Mouse (Mus musculus) spleen, postnatal 36 days (tissue): ENCODE data around the gene Sympk.

Experiments used
- DNase-seq, 2 experiments: peaks; one replicate each; pipeline ENCODE4 v3.0.0; 2022; ENCODE audit warnings: low spot score in 2 of 2, mixed read lengths in 1 of 2

Sympk gene

DNA sequence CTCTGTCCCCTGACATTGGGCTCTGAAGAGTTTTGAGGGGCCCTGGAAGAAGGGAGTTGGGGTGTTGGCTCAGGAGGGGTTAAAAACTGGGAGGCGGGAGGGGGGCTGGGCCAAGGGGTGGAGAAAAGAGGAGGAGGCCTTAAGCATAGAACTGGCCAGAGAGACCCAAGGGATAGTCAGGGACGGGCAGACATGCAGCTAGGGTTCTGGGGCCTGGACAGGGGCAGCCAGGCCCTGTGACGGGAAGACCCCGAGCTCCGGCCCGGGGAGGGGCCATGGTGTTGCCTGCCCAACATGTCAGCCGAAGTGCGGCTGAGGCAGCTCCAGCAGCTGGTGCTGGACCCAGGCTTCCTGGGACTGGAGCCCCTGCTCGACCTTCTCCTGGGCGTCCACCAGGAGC is 59.5 kb downstream of the Sympk start, which contains the start of gene Dmpk:
TSS of gene Dmpk (plus strand) at position 149 of the 400 bp plus-strand sequence.
- no peak for DNase-seq

DNA sequence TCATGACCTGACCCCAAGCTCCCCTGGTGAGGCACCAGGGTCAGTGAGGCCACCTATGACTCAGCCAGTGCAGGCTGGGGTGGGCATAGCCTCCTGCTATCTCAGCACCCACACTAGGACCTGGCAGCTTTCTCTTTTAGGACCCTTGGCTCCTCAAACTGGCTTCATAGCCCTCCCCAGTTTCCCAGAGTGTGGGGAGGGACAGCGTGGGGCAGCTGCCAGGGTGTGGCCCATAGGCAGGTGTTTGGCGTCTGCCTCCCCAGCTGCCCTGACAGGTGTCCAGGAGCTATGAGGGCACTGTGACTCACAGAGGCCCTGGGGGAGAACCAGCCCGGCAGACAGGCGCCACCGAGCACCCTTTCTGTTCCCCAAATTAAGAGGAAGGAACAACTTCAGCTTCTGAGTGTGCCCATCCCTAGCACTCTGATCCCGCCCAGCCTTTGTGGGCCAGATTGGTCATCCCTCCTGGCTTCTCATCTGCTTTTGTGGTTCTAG is 60.1 kb downstream of the Sympk start:
- peak; percentile 81 to 85 for DNase-seq

DNA sequence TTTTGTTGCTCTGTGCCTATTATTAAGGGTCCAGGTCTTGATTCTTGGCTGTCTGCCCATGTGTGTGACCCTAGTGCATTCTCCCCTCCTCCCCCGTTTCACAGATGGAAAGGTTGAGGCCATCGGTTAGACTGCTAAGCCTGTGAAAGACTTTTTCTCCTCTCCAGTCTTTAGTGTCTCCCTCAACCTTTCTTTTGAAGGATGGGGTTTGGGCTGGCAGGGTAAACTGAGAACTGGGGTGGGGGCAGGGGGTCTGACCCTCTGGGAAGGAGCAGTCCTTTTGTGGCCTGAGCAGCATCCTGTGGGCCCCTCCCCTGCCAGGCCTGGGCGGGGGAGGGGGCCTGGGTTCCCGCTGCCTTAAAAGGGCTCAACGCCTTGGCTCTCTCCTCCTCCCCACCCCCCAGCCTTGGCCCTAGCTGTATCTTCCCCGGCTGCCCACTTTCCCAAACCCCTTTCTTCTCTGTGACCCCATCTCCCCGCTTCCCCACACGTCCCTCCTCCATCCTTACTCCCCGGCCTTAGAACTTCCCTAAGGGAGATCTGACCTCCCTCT is 60.8 kb downstream of the Sympk start:
- no peak for DNase-seq

DNA sequence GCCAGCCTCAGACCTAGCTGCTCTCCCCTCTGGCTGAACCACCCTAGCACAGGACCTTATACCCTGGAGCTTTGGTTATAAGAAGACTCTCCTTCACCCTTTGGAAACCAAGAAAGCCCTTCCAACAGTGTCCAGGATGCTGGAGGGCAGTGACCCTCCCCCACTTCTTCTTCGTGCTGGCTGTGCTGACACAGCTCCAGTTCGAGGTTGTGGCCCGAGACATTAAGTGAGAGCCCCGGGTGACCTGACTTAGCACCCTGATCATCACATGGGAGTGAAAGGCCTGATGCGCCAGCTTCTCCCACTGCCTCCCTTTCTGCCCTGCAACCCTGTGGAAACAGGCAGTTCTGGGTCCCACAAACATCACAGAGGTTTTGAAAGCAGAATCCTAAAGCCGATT is 61.3 kb downstream of the Sympk start:
- no peak for DNase-seq

DNA sequence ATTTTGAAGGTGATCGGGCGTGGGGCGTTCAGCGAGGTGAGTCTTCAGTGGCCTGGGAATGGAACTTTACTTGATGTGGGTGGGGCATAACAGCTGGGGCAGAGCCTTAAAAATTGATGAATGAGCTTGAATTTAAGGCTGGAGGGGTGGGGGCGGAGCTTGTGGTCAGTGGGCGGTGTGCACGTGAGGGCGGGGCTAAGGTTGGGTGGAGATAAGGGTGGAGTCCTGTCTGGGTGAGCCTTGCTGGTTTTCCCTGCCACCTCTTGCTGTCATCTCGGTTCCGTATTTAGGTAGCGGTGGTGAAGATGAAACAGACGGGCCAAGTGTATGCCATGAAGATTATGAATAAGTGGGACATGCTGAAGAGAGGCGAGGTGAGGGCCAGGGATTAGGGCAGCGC is 61.9 kb downstream of the Sympk start:
- peak; percentile 73 to 75 for DNase-seq

DNA sequence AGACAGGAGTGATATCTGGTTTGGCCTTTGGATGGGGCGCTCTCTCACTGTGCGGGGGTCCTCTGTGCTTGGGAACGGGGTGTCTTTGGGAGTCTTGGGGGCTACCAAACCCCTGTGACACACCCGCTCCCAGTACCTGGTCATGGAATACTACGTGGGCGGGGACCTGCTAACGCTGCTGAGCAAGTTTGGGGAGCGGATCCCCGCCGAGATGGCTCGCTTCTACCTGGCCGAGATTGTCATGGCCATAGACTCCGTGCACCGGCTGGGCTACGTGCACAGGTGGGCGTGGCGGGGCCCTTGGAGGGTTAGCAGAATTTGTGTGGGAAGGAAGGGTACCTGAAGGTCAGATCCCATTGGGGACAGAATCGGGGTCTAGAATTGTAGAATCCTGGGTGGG is 62.6 kb downstream of the Sympk start:
- no peak for DNase-seq

DNA sequence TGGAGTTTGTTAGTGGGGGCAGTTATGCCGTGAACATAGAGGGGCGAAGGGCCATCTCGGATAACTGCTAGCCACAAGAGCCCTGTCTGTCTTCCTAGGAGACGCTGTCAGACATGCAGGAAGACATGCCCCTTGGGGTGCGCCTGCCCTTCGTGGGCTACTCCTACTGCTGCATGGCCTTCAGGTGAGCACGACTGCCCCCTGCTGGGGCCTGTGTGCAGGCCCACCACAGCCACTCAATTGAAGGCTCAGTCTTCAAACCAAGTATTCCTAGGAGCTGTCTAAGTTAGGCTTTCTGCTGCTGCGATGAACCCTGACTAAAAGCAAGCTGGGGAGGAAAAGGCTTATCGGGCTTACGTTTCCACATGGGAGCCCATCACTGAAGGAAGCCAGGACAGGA is 64.6 kb downstream of the Sympk start:
- peak; percentile 57 to 70 for DNase-seq

DNA sequence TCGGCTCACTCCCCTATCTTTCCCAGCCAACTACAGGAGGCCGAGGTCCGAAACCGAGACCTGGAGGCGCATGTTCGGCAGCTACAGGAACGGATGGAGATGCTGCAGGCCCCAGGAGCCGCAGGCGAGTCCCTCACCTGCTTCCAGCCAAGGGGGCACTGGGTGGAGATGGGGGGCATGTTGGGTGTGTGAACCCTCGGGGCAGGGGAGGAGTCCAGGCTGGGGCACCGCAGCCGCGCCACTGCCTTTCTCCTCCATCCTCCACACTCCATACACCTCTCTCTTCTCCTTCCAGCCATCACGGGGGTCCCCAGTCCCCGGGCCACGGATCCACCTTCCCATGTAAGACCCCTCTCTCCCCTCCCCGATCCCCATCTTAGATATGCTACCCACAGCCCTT is 67.7 kb downstream of the Sympk start:
- no peak for DNase-seq

DNA sequence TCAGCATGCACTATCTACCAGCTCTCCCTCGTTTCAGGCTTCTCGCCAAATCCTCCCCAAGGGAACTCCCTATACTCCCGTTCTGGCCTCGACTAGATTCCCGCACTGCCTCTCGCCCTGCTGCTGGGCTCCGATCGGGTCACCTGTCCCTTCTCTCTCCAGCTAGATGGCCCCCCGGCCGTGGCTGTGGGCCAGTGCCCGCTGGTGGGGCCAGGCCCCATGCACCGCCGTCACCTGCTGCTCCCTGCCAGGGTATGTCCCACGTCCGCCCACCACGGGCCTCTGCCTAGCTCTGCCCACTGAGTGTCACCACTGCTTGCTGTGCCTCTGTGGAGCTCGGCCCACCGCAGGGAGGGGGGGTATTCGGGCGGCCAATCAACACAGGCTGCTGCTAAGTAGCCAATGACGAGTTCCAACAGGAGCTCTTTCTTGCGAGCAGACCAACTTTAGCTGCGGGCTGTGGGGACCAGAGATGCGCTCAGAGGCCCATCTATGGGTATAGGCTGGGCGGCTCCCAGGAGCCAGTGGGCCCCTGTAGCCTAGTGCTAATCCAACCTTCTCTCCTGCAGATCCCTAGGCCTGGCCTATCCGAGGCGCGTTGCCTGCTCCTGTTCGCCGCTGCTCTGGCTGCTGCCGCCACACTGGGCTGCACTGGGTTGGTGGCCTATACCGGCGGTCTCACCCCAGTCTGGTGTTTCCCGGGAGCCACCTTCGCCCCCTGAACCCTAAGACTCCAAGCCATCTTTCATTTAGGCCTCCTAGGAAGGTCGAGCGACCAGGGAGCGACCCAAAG is 68.4 kb downstream of the Sympk start:
- no peak for DNase-seq

DNA sequence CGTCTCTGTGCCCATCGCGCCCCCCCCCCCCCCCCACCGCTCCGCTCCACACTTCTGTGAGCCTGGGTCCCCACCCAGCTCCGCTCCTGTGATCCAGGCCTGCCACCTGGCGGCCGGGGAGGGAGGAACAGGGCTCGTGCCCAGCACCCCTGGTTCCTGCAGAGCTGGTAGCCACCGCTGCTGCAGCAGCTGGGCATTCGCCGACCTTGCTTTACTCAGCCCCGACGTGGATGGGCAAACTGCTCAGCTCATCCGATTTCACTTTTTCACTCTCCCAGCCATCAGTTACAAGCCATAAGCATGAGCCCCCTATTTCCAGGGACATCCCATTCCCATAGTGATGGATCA is 69.0 kb downstream of the Sympk start:
- DNase-seq, result peak; percentile 80 to 84

DNA sequence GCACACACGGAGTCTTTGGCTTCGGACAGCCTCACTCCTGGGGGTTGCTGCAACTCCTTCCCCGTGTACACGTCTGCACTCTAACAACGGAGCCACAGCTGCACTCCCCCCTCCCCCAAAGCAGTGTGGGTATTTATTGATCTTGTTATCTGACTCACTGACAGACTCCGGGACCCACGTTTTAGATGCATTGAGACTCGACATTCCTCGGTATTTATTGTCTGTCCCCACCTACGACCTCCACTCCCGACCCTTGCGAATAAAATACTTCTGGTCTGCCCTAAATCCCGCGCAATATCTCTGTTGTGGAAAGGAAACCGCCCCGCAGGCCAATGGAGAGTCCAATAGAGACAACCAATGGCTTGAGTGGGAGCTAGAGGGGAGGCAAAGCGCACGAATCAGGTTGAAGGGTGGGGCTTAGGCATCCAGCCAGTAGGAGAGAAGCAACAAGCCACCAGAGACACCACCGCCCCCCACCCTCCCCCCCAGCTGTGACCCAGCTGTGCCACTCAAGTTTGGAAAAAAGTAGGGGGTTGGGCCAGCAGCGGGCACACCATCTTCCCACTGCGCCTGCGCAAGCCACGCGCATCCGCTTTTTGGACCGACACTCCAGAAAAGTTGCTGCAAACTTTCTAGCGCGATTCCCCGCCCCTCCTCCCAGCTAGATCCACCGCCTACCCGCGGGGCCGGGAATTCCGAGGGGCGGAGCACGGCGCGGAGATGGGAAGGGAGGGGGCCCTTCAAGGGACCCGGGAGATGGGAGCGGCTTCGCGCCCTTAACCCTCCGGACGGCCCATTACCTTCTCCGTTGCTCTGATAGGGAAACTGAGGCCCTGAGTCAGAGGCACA is 69.6 kb downstream of the Sympk start:
- peak; percentile 80 to 86 for DNase-seq

DNA sequence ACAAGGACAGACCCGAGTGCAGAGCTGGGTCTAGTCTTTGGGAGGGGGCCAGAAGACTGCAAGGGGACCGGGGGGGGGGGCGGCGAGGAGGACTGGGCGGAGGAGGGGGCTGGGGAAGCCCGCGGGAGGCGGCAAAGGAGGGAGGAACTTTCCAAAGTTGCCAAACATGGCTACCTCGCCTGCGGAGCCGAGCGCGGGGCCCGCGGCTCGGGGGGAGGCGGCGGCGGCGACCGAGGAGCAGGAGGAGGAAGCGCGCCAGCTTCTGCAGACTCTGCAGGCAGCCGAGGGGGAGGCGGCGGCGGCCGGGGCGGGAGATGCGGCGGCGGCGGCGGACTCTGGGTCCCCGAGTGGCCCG is 70.3 kb downstream of the Sympk start, which contains the start of gene Six5:
TSS of gene Six5 (plus strand) at position 124 of the 355 bp plus-strand sequence.
- DNase-seq, result peak in 1 of 2 experiments; percentile 42

DNA sequence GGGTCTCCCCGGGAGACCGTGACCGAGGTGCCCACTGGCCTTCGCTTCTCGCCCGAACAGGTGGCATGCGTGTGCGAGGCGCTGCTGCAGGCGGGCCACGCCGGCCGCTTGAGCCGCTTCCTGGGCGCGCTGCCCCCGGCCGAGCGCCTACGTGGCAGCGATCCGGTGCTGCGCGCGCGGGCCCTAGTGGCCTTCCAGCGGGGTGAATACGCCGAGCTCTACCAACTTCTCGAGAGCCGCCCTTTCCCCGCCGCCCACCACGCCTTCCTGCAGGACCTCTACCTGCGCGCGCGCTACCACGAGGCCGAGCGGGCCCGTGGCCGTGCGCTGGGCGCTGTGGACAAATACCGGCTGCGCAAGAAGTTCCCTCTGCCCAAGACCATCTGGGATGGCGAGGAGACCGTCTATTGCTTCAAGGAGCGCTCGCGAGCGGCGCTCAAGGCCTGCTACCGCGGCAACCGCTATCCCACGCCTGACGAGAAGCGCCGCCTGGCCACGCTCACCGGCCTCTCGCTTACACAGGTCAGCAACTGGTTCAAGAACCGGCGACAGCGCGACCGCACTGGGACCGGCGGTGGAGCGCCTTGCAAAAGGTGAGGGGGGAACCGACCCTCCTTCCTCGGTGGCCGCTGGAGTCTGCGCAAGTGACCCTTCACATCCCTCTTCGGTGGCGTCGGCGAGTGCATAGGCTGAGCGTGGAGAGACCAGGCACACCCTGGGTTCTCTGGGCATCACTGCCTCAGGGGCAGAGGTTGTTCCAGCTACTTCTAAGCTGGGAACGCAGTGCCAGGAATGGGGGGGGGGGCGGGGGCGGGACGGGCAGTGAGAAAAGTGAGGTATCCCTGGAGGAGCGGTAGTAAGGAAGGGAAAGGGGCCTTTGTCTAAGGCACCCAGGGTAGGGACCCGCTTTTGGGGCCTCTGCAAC is 70.9 kb downstream of the Sympk start:
- DNase-seq, result no peak

DNA sequence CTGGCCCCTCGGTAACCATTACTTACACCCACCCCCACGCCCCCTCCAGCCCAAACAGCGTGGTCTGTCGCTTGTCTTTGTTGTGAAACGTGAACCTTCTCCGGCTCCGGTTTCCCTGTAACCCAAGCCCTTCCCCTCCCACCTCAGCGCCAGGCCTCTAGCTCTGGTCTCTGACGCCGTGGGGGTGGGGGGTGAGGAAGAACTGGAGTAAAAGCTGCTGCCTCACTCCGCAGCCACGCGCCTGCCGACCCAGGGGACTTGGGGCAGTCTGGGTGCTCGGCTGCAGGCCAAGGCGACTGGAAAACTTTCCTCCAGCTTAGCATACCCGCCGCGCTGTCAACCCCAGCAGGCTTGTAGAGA is 71.6 kb downstream of the Sympk start:
- DNase-seq, result no peak

DNA sequence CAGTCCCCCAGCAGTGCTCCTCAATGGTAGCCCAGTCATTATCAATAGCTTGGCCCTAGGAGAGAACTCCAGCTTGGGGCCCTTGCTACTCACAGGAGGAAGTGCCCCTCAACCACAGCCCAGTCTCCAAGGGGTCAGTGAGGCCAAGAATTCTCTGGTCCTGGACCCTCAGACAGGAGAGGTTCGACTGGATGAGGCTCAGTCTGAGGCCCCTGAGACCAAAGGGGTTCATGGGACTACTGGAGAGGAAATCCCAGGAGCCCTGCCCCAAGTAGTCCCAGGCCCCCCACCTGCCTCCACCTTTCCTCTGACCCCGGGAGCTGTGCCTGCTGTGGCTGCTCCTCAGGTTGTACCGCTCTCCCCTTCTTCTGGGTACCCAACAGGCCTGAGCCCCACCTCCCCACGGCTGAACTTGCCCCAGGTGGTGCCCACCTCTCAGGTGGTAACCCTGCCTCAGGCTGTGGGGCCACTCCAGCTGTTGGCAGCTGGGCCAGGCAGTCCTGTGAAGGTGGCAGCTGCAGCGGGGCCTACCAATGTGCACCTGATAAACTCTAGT is 72.3 kb downstream of the Sympk start:
- DNase-seq, result no peak

DNA sequence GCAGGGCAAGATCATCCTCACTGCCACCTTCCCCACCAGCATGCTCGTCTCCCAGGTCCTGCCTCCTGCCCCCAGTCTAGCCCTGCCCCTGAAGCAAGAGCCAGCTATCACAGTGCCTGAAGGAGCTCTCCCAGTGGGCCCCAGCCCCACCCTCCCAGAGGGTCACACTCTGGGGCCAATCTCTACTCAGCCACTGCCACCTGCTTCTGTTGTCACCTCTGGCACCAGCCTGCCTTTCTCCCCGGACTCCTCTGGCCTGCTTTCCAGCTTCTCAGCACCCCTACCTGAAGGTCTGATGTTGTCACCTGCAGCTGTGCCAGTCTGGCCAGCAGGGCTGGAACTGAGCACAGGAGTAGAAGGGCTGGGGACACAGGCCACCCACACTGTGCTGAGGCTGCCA is 73.0 kb downstream of the Sympk start:
- no peak for DNase-seq

DNA sequence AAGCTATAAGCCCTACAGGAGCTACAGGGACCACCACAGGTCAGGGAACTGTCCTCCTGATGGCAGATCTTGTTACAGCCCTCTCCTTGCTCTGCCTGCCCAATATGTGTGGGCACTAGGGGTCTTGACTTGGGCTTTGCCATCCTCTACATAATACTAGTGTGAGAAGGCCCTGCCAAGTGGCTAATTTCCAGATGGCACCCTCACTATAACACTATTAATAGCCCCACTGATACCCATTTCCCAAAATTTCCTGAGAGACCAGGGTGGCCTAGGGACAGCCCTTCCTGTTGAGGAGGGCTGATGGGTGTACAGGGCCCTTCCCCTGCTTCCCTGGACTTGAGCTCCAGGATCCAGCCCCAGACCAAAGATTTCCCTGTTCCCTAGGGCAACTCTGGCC is 73.7 kb downstream of the Sympk start:
- DNase-seq, result no peak

DNA sequence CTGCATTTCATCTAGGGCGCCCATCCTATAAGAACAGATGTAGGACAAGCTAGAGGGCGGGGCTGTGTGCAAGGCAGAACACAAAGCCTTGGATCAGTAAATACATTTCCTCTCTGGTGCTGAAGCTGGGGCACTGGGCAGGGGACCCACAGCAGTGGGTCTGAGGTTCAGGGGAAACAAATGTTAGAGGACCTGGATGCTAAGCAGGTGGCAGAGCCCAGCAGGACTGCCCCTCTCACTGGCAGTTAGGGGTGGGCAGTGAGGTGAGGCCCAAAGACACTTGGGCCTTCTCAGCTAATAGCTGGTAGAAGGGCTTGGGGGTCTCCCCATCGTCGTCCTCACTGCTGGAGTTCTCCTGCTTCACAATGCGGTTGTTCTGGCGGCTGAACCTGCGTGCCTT is 74.6 kb downstream of the Sympk start:
- no peak for DNase-seq

DNA sequence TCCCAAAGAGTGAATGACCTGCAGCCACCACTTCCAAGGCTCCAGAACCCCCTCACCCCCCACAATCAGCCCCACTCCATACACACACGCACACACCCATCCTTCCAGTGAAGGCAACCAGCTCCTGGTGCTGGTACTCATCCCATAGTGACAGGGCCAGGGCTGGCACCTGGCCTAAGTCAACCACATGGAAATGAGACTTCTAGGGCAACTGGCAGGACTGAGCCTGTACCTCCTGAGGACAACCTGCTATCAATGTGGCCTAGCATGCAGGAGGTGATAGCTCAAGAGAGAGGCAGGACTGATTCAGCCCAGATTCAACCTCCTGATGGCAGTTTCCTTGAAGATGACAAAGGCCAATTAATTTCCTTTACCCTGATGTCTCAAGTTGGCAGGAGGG is 76.1 kb downstream of the Sympk start:
- no peak for DNase-seq

DNA sequence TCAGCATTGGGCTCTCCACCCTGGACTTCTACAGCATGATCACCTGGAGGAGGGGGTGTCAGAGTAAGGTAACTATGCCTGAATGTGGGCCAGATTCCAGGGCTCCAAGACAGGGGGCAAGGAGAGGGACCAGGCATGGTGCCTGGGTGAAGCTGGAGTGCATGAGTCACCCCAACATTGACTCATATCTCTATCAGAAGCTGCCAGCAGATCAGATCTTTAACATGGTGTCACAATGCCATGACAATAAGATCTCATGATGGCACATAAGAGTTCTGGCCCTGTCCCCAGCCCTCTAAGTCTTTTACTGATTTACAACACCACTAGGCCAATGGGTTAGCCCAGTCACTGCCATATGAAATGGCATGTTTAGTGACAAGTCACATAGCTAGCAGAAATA is 79.6 kb downstream of the Sympk start:
- DNase-seq, result no peak
